Mouse (Mus musculus) layer of hippocampus, adult 9-11 months (tissue): ENCODE results near the gene Sh3pxd2a.

Experiments used
- DNase-seq: peaks from one replicate; pipeline ENCODE4 v3.0.0; 2022

The Sh3pxd2a gene

DNA sequence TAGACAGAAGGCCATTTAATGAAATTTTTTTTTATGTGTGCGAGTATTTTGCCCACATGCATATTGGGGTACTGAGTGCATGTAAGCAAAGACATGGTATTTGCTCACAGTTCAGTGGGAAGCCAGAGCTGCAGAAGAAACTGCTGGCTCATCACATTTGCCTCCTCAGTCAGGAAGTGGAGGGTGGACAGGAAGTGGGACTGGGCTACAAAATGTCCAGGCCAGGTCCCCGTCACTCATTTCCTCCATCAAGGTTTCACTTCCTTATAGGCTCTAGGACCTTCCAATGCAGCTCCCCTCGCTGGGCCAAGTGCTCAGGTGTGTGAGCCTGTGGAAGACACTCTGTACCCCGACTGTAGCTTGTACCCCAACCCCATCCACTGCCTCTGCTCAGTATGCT is 239.5 kb downstream of the Sh3pxd2a start:
- peak; percentile 83 for DNase-seq

DNA sequence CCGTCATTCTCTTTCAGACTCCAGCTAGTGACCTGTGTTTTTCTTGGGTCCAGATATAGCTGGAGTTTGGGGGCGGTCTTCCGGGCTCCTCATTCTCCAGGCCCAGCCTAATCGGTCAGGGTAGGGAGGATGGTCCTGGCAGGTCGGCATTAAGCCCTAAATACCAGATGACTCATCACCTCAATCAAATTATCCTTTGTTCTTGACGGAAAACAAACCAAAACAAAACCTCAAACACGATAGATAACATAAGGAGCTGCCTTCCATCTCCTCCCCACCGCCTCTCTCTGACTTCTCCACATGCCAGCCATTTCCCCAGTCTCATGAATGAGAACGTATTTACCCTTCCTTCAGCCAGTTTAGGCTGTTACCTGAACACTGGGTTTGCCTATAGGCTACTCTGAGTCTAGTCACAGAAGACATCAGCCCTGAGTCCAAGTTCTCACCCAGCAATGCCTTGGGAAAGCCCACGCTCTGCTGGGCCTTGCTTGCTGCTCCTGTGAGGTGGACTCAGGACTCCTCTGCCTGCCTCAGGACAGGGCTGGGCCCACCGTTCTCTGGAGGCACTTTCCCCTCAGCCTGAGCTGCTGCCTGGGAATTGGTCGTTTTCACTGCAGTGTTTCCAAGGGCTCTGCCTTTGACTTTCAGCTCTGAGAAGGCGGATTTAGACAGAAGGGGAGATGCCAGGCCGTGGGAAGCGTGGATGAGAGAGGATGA is 241.2 kb downstream of the Sh3pxd2a start:
- DNase-seq, result no peak

DNA sequence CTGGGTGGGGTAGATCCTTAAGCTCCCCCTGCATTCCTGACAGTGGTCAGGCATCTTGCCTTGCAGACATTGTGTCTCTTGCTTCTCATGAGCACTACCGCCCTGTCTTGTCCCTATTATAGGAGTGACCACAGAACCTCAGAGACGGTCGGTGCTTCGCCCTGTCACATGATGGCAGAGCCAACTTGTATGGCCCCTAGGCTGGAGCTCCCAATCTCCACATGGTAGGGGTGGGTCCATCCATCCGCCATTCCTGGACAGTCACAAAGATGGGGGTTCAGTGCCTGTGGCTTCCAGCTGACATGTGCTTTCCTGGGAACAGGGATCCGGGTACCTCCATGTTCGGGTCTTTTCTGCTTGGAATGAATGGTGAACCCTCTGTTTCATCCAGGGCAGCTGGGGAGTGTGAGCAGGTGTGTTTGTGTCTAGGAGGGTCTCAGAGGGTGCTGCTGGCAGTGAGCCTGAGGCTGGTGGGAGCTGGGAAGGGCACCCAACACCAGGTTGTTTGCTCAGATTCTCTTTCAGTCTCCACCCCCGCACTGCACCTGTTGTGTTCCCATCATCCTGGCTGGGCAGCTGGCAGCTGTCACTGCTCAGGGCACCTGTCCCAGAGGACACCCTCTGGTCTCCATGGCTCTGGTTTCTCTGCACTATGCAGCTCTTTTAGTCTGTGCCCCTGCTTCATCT is 241.9 kb downstream of the Sh3pxd2a start:
- peak; percentile 71 for DNase-seq

DNA sequence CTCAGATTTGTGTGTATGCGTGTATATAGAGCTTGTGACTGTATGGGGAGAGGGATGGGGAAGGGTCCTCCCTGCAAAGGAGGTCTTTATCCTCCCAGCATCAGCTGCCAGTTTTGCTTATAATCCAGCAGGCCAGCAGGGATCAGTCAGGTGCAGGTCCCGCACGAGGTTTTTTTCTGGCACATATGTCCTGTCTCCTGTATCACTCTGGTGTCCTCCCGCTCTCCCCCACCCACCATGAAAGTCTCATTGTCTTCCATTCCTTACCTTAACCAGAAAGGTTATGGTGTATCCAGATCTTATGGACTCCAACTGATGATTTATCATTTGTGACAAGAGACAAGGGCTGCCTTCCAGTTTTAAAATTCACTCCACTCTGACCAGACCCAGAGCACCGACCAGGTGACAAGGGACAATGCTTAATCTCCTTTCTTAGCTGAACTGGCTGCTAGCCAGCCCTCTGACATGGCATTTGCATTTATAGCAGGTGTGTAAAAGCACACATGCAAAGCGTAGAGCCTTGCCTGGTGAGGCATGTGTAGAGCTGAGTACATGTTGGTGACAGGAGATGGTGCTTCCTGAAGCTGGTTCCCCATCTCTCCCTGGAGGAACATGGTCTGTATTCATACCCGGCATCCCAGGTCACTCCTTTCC is 242.6 kb downstream of the Sh3pxd2a start:
- no peak for DNase-seq

DNA sequence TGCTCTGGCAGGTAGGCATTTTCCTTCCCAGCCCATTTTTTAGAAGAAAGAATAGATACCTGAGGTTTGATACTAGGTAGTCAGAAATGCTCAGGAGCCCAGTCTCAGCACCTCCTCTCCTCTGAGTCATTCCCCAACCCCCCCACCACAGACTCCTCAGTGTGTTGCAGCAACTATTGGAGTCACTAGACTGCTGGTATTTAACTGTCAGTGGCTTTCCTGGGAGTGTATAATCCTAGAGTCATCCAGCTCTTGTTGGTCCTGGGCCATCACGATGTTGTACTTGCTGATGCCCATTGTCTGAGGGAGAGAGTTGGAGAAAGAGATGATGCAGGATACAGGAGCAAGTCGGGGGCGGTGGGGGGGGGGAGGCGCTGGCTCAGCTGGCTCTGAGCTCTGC is 243.2 kb downstream of the Sh3pxd2a start:
- no peak for DNase-seq

DNA sequence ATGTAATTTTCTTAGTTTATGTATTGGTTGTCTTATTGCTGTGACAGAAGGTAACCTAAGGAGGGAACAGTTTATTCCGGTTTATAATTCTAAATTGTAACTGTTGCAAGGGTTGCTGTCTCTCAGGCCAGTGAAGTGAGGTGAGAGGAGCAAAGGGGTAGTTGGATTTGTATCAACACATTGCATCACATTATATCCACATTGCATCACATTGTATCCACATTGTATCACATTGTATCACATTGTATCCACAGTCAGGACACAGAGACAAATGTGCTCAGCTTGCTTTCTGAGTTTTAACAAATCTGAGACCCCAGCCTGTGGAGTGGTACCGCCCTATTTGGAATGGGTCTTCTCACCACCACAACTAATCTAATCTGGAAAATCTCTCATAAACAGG is 244.0 kb downstream of the Sh3pxd2a start:
- DNase-seq, result no peak

DNA sequence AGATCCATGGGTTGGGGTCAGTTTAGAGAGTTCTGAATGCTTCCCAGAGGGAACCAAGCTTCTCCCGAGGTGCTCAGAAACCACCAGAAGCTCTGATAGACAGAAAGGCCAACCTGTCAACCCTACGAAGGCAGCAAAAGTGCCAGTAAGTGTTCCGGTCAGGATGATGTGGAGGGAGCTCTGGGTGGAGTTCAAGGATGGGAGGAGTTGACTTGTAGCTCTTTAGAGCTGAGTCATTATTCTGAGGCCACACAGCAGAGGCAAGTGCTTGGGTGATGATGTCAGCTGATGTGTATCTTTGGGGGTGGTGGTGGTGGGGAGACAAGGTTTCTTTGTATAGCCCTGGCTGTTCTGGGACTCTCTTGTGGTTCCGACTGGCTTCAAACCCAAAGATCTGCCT is 244.6 kb downstream of the Sh3pxd2a start:
- DNase-seq, result no peak

DNA sequence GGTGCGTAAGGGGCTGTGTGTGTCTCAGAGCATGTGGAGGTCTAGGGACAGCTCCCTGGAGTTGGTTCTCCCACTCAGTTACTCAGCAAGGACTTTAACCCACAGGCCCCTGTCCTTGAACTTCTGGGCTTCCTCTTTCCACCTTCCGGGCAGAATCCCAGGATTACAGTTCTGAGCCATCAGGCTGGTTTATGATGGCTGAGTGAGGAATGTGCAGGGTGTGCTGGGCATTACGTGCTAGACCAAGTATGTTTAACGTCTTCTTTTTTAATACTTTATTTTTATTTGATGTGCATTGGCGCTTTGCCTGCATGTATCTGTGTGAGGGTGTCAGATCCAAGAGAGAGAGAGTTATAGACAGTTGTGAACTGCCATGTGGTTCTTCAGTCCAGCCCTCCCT is 247.4 kb downstream of the Sh3pxd2a start:
- DNase-seq, result no peak

DNA sequence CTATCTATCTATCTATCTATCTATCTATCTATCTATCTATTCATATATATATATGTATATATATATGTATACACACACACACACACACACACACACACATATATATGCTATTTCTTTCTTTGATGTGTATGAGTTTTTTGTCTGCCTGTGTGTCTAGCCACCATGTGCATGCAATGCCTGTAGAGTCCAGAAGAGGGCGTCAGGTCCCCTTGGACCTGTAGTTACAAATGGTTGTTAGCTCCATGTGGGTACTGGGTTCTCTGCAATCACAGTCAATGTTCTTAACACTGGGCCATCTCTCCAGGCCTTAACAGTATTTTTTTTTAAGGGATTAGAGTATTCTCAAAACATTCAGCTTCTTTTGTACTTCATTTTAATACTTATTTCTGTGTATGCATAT is 250.7 kb downstream of the Sh3pxd2a start:
- no peak for DNase-seq

DNA sequence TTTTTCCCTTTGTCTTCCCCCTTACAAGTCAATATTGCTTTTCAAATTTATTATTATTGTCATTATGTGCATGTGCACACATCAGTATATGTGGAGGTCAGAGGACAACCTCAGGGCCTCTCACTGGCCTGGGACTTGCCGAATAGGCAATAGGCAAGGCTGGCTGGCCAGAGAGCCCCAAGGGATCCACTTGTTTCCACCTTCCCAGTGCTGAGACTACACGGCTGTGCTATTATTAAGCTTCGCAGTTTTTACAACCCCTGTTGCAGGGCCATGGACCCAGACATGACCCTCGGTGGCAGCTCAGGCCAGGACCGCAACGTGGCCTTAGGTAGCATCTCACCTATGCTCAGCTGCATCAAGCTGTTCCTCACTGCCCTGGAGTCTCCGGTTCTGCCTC is 251.8 kb downstream of the Sh3pxd2a start:
- DNase-seq, result no peak

DNA sequence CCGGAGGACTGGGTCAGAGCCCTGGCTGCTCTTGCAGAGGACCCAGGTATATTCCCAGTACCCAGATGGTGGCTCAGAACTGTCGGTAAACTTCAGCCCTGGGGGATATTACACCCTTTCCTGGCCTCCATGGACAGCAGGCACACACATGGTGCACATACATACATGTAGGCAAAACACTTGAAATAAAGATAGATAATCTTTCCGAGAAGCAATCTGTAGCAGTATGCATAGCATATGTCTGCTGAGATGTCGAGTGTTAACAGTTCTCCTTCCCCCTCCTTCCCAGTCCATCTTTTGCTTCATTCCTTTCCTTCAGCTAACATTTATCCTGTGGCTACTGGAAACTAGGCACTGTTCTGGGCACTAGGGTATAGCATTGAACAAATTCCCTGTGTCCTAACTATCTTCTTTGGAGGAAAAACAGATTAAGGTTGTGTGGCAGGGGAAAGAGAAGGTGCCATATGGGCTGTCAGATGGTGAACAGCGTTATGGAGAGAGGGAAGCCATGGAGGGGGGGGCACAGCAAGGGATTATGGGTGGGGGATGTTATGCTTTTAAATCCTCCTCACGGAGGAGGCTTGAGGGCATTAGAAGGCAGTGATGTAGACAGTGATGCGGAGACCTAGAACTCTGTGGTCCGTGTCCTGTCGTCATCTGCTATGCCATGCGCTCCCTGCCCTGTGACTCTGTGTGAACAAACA is 252.4 kb downstream of the Sh3pxd2a start:
- DNase-seq, result peak; percentile 54

DNA sequence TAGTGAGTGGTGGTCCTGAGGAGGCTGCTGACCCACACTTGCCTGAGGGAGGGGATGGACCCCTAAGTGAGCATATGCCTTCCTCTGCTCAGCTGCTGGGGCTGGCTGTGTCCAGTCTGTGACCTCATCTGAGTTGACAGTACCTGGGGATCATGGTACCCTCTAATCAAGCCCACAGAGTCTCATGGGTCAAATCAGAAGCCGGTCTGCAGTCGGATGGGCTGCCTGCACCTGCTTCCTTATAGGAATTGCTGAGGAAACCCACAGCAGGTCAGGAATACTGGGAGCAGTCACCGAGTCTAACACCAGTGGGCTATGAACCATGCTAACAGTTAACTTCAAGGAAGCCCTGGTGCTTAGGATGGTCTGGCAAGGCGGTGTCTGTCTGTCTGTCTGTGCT is 253.8 kb downstream of the Sh3pxd2a start:
- no peak for DNase-seq
